In the genomic region with DNA sequence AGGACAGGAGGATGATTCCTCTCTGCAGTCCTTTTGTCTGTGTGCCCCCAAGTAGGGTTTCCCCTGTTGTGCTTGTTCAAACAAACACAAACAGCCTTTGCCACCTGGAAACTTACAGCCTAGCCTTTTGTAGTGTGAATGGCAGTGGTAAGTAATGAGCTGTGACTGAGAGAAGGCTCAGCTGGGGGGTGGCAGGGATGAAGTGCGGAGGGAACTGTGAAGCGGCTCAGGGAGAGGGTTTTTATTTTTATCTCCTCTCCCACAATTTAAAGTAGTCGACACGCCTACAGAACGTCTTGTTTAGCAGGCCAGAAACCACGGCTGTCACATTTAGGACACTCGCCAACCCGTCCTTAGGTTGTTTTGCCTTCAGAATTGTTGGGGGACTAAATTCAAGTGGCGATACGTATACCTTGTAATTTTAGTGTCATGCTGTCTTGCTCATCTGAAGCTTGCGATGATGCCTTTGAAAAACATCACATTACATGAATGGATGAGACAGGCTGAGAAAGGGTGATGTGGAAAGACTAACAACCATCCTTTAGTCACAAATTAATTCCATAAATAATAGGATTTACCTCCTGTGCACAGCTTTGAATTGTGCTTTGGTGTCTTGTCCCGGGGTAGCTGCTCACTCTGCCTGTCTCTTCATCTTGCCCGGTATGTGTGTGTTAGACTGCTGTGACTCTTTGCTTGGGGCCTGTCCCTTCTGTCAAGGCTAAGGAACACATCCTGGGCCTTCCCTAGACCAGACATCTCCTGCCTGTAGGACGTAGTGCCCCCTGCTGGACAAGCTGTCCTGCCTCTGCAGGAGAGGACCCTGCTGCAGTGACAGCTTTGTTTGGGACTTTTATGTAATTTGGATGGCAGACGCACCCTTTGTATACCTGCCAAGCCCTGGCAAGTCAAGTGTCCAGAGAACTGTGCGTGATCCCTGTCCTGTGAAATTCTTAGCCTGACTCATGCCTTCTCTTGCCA, we compare ENCODE assay signal across 8 mouse cellular contexts.
A peak's percentile ranks its signal among the peaks of the same experiment; 100 is the strongest.
DNase-seq lines count a peak whose midpoint lies in the region; ATAC-seq and TF ChIP-seq lines count a peak whose summit lies in the region.

No protein-coding gene starts in this region.

- H3K4me2 ChIP-seq in CH12.LX (ENCODE audit: insufficient read depth, low read depth, poor library complexity, severe bottlenecking), result no peak overlapping the region
- peak overlapping the region; percentile 28 for H3K4me2 ChIP-seq in forebrain, postnatal 0 days (ENCODE audit: low read depth)
- no peak overlapping the region for H3K4me2 ChIP-seq in lung, postnatal 0 days (replicated peaks; ENCODE audit: low read depth, low read length)

- H3K27ac ChIP-seq in CH12.LX (ENCODE audit: insufficient read depth, low read depth), result no peak overlapping the region
- no peak overlapping the region for H3K27ac ChIP-seq in forebrain, postnatal 0 days (ENCODE audit: low read depth, low read length)
- no peak overlapping the region for H3K27ac ChIP-seq in lung, postnatal 0 days (ENCODE audit: low read length)

- TF ChIP-seq EP300 in CH12.LX (IDR thresholded peaks at IDR 0.05; ENCODE audit: low read length), result 0 out of 2 replicates have a peak, but pooled peaks have one; percentile 10
- TF ChIP-seq EP300 in lung, postnatal 0 days (IDR thresholded peaks at IDR 0.05), result no peak

- DNase-seq in CH12.LX (ENCODE audit: extremely low read depth), result peak; percentile 87
- peak; percentile 14 for DNase-seq in c-Kit-positive CD71-negative TER-119-negative erythroid progenitor cells, embryonic 14.5 days (ENCODE audit: low read depth)
- DNase-seq in forebrain, postnatal 0 days, result peak; percentile 45
- DNase-seq in layer of hippocampus, adult 8-10 months (ENCODE audit: low spot score in 2 of 2), result peak; percentile 14 to 38
- DNase-seq in lung, postnatal 0 days (ENCODE audit: low spot score), result peak; percentile 87
- DNase-seq in ovary, postnatal 14 days (ENCODE audit: low spot score), result peak; percentile 36
- DNase-seq in thymus, postnatal 25 days, result peak; percentile 82

- 16% methylated on average over 16 of the region's 16 CpGs for WGBS in forebrain, postnatal 0 days
- WGBS in lung, postnatal 0 days, result 39% methylated on average over 16 of the region's 16 CpGs

- no peaks in the 10 kb centered on the region for H3K9me3 ChIP-seq in CH12.LX (replicated peaks; ENCODE audit: low read length)
- H3K9me3 ChIP-seq in forebrain, postnatal 0 days (ENCODE audit: low read length), result no peaks in the 10 kb centered on the region
- no peaks in the 10 kb centered on the region for H3K9me3 ChIP-seq in lung, postnatal 0 days (ENCODE audit: low read length)

- H3K9ac ChIP-seq in CH12.LX (ENCODE audit: insufficient read depth, low read depth), result no peak overlapping the region
- H3K9ac ChIP-seq in forebrain, postnatal 0 days, result 0 out of 2 replicates have a peak overlapping the region, but pooled peaks have one; percentile 18
- no peak overlapping the region for H3K9ac ChIP-seq in lung, postnatal 0 days (replicated peaks; ENCODE audit: low read depth)

- peak; percentile 65 for ATAC-seq in forebrain, postnatal 0 days
- ATAC-seq in hematopoietic stem cell, adult 5-6 weeks (replicated peaks in 1 of 2; ENCODE audit: insufficient read depth in 1 of 2, low FRiP score in 2 of 2, low TSS enrichment in 1 of 2, low read depth in 1 of 2, poor library complexity in 2 of 2, severe bottlenecking in 2 of 2), result peak; percentile 33 to 52; a peak in 2 of 4 replicates
- ATAC-seq in lung, postnatal 0 days, result peak; percentile 81

- peak; percentile 30 to 85 for TF ChIP-seq CTCF in CH12.LX (conservative IDR thresholded peaks at IDR 0.05 in 1 of 2, IDR thresholded peaks at IDR 0.05 in 1 of 2; ENCODE audit: low read depth in 2 of 2, low read length in 2 of 2)
- TF ChIP-seq CTCF in forebrain, postnatal 0 days (IDR thresholded peaks at IDR 0.05; ENCODE audit: low read depth), result peak; percentile 76
- TF ChIP-seq CTCF in lung, postnatal 0 days (IDR thresholded peaks at IDR 0.05), result peak; percentile 97

- no peaks in the 10 kb centered on the region for H3K27me3 ChIP-seq in CH12.LX (replicated peaks)
- no peaks in the 10 kb centered on the region for H3K27me3 ChIP-seq in forebrain, postnatal 0 days (ENCODE audit: insufficient read depth, low read length)
- no peaks in the 10 kb centered on the region for H3K27me3 ChIP-seq in lung, postnatal 0 days (replicated peaks; ENCODE audit: insufficient read depth, low read length)

- no peak for TF ChIP-seq POLR2A in CH12.LX (IDR thresholded peaks at IDR 0.05; ENCODE audit: low read depth, low read length)

- peak; percentile 87 for TF ChIP-seq RAD21 in CH12.LX (IDR thresholded peaks at IDR 0.05; ENCODE audit: low read depth, low read length)

- peaks cover 14 to 51% of the 10 kb centered on the region in 2 experiments for H3K4me1 ChIP-seq in CH12.LX (ENCODE audit: control insufficient read depth in 1 of 2, insufficient read depth in 2 of 2)
- no peaks in the 10 kb centered on the region for H3K4me1 ChIP-seq in forebrain, postnatal 0 days (ENCODE audit: insufficient read depth)
- H3K4me1 ChIP-seq in lung, postnatal 0 days (ENCODE audit: insufficient read depth, low read depth, low read length), result peaks cover 9% of the 10 kb centered on the region

- dilution Hi-C loops in CH12.LX (cut with MboI; ENCODE audit: extremely low pct_ligation_motif_present, extremely low pct_unique_long_range_greater_than_20kb, low sequenced_read_pairs), result no loop called here

- H3K79me2 ChIP-seq in CH12.LX (replicated peaks; ENCODE audit: control insufficient read depth, extremely low read depth, insufficient read depth, poor library complexity, severe bottlenecking), result peaks cover 5% of the 10 kb centered on the region; the same call in 1 of the 2 replicates

- H3K36me3 ChIP-seq in CH12.LX (replicated peaks in 1 of 2; ENCODE audit: control insufficient read depth in 1 of 2, insufficient read depth in 1 of 2, low read length in 1 of 2), result peaks cover 14 to 35% of the 10 kb centered on the region in 2 experiments
- no peaks in the 10 kb centered on the region for H3K36me3 ChIP-seq in forebrain, postnatal 0 days (ENCODE audit: insufficient read depth)
- no peaks in the 10 kb centered on the region for H3K36me3 ChIP-seq in lung, postnatal 0 days (ENCODE audit: insufficient read depth, low read length)

- in situ Hi-C loops in CH12.LX (cut with MboI; ENCODE audit: low pct_ligation_motif_present, low pct_unique_long_range_greater_than_20kb, low sequenced_read_pairs), result no loop called here

- peak overlapping the region in 1 of 3 experiments; percentile 26 for H3K4me3 ChIP-seq in CH12.LX (replicated peaks in 1 of 3; ENCODE audit: low read depth in 2 of 3, low read length in 2 of 3, poor library complexity in 1 of 3)
- no peak overlapping the region for H3K4me3 ChIP-seq in forebrain, postnatal 0 days (ENCODE audit: low read depth, low read length)
- no peak overlapping the region for H3K4me3 ChIP-seq in lung, postnatal 0 days (ENCODE audit: low read depth, low read length)

TF ChIP-seq in CH12.LX, 34 proteins besides CTCF, POLR2A, EP300 and RAD21:
- no peak for TF ChIP-seq POLR2AphosphoS2 (IDR thresholded peaks at IDR 0.05; ENCODE audit: low read depth, low read length)
- peak; percentile 37; the same call in 1 of the 2 replicates for TF ChIP-seq SIN3A (IDR thresholded peaks at IDR 0.05; ENCODE audit: low read length)
- TF ChIP-seq SMC3 (IDR thresholded peaks at IDR 0.05; ENCODE audit: low read depth, low read length), result peak; percentile 84
TF ChIP-seq in CH12.LX: peak in this region for 2.

Comparison
In these comparisons a context has a peak if more than half of its experiments do, and no peak if none do; other contexts are left out.
1. DNase-seq: peak in every context shown above with its lines; median percentile 87 in CH12.LX; 87 in lung, postnatal 0 days; 82 in thymus, postnatal 25 days; 45 in forebrain, postnatal 0 days; 36 in ovary, postnatal 14 days; 26 in layer of hippocampus, adult 8-10 months; 14 in c-Kit-positive CD71-negative TER-119-negative erythroid progenitor cells, embryonic 14.5 days.